Comparison of ENCODE assay signal across 9 mouse cellular contexts in the genomic region with DNA sequence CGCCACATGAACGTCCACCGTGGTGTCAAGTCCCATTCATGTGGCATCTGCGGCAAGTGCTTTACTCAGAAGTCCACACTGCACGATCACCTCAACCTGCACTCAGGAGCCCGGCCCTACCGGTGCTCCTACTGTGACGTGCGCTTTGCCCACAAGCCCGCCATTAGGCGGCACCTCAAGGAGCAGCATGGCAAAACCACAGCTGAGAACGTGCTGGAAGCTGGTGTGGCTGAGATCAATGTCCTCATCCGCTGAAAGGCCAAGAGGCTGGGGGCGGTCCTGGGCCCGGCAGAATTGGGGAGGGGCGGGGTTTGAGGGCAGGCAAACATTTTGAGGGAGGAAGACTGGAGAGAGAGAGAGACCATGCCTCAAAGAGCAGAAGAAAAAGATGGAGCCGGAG. TPM values are rescaled to one million over a fixed set of nuclear protein-coding genes. Genes with fewer than 3 reads are reported as not detected.
DNase-seq lines count a peak whose midpoint lies in the region; ATAC-seq and TF ChIP-seq lines count a peak whose summit lies in the region.
"Had no signal": no experiment of that assay in that cellular context is flagged by ENCODE, and none has a peak within 500 bp of the region (broad histone marks: within the 10 kb centered on the region; RNA-seq: fewer than 3 reads in every experiment).

No protein-coding gene starts in this region.

- no peak overlapping the region for H3K4me3 ChIP-seq in kidney, adult 2 months (ENCODE audit: insufficient read depth, low read depth, low read length)
- H3K4me3 ChIP-seq in ES-E14 (ENCODE audit: insufficient read depth in 1 of 2, low read depth in 1 of 2, low read length in 2 of 2, poor library complexity in 1 of 2, severe bottlenecking in 1 of 2) = peak overlapping the region in 1 of 2 experiments; percentile 92; a peak in 3 of 4 replicates
- peak overlapping the region; percentile 76 for H3K4me3 ChIP-seq in hindbrain, embryonic 12.5 days
- H3K4me3 ChIP-seq in midbrain, embryonic 14.5 days (replicated peaks; ENCODE audit: low read depth, low read length) = peak overlapping the region; percentile 68

- peak; percentile 19 for DNase-seq in kidney, adult 2 months
- no peak for DNase-seq in kidney, adult 18-20 months
- DNase-seq in ES-E14 (ENCODE audit: low read depth, low spot score) (no peak), MN1 (ENCODE audit: low spot score) (no peak)
- no peak for DNase-seq in midbrain, embryonic 14.5 days
- DNase-seq in adrenal gland, postnatal 36 days = no peak
- DNase-seq in frontal cortex, postnatal 10 days (ENCODE audit: low spot score in 2 of 2) = no peak

- no peaks in the 10 kb centered on the region for H3K27me3 ChIP-seq in kidney, adult 2 months (replicated peaks; ENCODE audit: control insufficient read depth, insufficient read depth, low read length)
- H3K27me3 ChIP-seq in hindbrain, embryonic 12.5 days = no peaks in the 10 kb centered on the region
- H3K27me3 ChIP-seq in midbrain, embryonic 14.5 days (ENCODE audit: control insufficient read depth, insufficient read depth, low read length) = no peaks in the 10 kb centered on the region

- H3K9me3 ChIP-seq in ES-E14 (ENCODE audit: control insufficient read depth, insufficient read depth, low read depth, low read length) = no peaks in the 10 kb centered on the region
- H3K9me3 ChIP-seq in hindbrain, embryonic 12.5 days (replicated peaks) = no peaks in the 10 kb centered on the region
- H3K9me3 ChIP-seq in midbrain, embryonic 14.5 days (ENCODE audit: control insufficient read depth, low read length) = no peaks in the 10 kb centered on the region

- in situ Hi-C loops in ES-E14 (cut with MboI; ENCODE audit: low sequenced_read_pairs in 2 of 2, unreplicated experiment in 2 of 2) = no loop called here

- TF ChIP-seq CTCF in kidney, adult 2 months (conservative IDR thresholded peaks at IDR 0.05; ENCODE audit: insufficient read depth, insufficient read length, low read depth, low read length) = no peak

- WGBS in kidney, adult 2 months = 83% methylated on average over 17 of the region's 17 CpGs
- 88% methylated on average over 17 of the region's 17 CpGs for WGBS in hindbrain, embryonic 12.5 days
- 84% methylated on average over 17 of the region's 17 CpGs for WGBS in midbrain, embryonic 14.5 days

- peak overlapping the region; percentile 98 for H3K4me2 ChIP-seq in hindbrain, embryonic 12.5 days (replicated peaks)
- H3K4me2 ChIP-seq in midbrain, embryonic 14.5 days (ENCODE audit: low read length) = peak overlapping the region; percentile 97

- H3K9ac ChIP-seq in ES-E14 (ENCODE audit: insufficient read depth, low read depth, low read length, poor library complexity, severe bottlenecking) = peak overlapping the region; percentile 31; the same call in 1 of the 2 replicates
- peak overlapping the region; percentile 19; the same call in 1 of the 2 replicates for H3K9ac ChIP-seq in hindbrain, embryonic 12.5 days
- no peak overlapping the region for H3K9ac ChIP-seq in midbrain, embryonic 14.5 days (replicated peaks; ENCODE audit: low read length)

- TF ChIP-seq POLR2A in kidney, adult 2 months (IDR thresholded peaks at IDR 0.05; ENCODE audit: low read depth, low read length) = no peak

- H3K36me3 ChIP-seq in kidney, adult 2 months (ENCODE audit: control insufficient read depth, insufficient read depth, low read length) = no peaks in the 10 kb centered on the region
- peaks cover 4% of the 10 kb centered on the region; the same call in 1 of the 2 replicates for H3K36me3 ChIP-seq in ES-E14 (ENCODE audit: control insufficient read depth, insufficient read depth, low read length, poor library complexity, severe bottlenecking)
- peaks cover 7% of the 10 kb centered on the region for H3K36me3 ChIP-seq in hindbrain, embryonic 12.5 days
- H3K36me3 ChIP-seq in midbrain, embryonic 14.5 days (ENCODE audit: control insufficient read depth, insufficient read depth, low read length) = peaks cover 11% of the 10 kb centered on the region

- ATAC-seq in hindbrain, embryonic 12.5 days (ENCODE audit: low FRiP score) = no peak
- ATAC-seq in midbrain, embryonic 14.5 days (ENCODE audit: low FRiP score, low TSS enrichment) = no peak

- H3K4me1 ChIP-seq in kidney, adult 2 months (ENCODE audit: control insufficient read depth, insufficient read depth, low read length) = no peaks in the 10 kb centered on the region; the same call in 1 of the 2 replicates
- H3K4me1 ChIP-seq in ES-E14 (ENCODE audit: control insufficient read depth in 2 of 2, insufficient read depth in 2 of 2, low read length in 2 of 2, poor library complexity in 1 of 2) = peaks cover 6 to 10% of the 10 kb centered on the region in 2 experiments
- peaks cover 48% of the 10 kb centered on the region for H3K4me1 ChIP-seq in hindbrain, embryonic 12.5 days
- peaks cover 39% of the 10 kb centered on the region for H3K4me1 ChIP-seq in midbrain, embryonic 14.5 days (ENCODE audit: control insufficient read depth, insufficient read depth, low read length)

- H3K27ac ChIP-seq in kidney, adult 2 months (ENCODE audit: insufficient read depth, low read depth, low read length) = no peak overlapping the region
- no peak overlapping the region for H3K27ac ChIP-seq in ES-E14 (ENCODE audit: insufficient read depth, low read depth, low read length, poor library complexity, severe bottlenecking)
- H3K27ac ChIP-seq in hindbrain, embryonic 12.5 days = no peak overlapping the region
- H3K27ac ChIP-seq in midbrain, embryonic 14.5 days (replicated peaks; ENCODE audit: low read depth, low read length) = no peak overlapping the region

TF ChIP-seq in ES-E14, 5 proteins besides CTCF, POLR2A, EP300 and RAD21:
- no peak for TF ChIP-seq MAFK (IDR thresholded peaks at IDR 0.05; ENCODE audit: insufficient read depth, low read depth, low read length)
- no peak for TF ChIP-seq CHD2 (IDR thresholded peaks at IDR 0.05; ENCODE audit: low read depth, low read length)
- no peak for TF ChIP-seq HCFC1 (IDR thresholded peaks at IDR 0.05; ENCODE audit: borderline replicate concordance, insufficient read depth, low read length)
- no peak for TF ChIP-seq ZNF384 (IDR thresholded peaks at IDR 0.05; ENCODE audit: low read depth, low read length)
- no peak for TF ChIP-seq ZC3H11A (IDR thresholded peaks at IDR 0.05; ENCODE audit: borderline replicate concordance, low read depth, low read length)

RNA-seq across cellular contexts. Expression of gene C2, which starts 1.7 kb away (rescaled TPM):
- 62.9 and 73.4 TPM in 2 replicates for polyA plus RNA-seq in kidney, adult 2 months (2012; rRNA removed)
- total RNA-seq in ES-E14 (2012; rRNA removed) = 5.0 TPM in 2 replicates
- 1.4 and 2.6 TPM in 2 replicates for polyA plus RNA-seq in hindbrain, embryonic 12.5 days (2016; fragmentation: Nextera tagmentation; extraction: Ambion mirVana)
- polyA plus RNA-seq in midbrain, embryonic 14.5 days (2014; fragmentation: Nextera tagmentation; extraction: Ambion mirVana) = 2.1 and 3.6 TPM in 2 replicates
- 100 to 1,000 TPM in 1 of 2 experiments, 10 to 100 TPM in 1; 85.2 to 119 TPM for total RNA-seq in adrenal gland, postnatal 36 days (2021)

RNA-seq across cellular contexts. Expression of gene Ehmt2, which starts 1.9 kb away (rescaled TPM):
- 134 and 169 TPM in 2 replicates for polyA plus RNA-seq in kidney, adult 2 months (2012; rRNA removed)
- 124 and 147 TPM in 2 replicates for total RNA-seq in ES-E14 (2012; rRNA removed)
- polyA plus RNA-seq in hindbrain, embryonic 12.5 days (2016; fragmentation: Nextera tagmentation; extraction: Ambion mirVana) = 110 and 113 TPM in 2 replicates
- polyA plus RNA-seq in midbrain, embryonic 14.5 days (2014; fragmentation: Nextera tagmentation; extraction: Ambion mirVana) = 91.6 and 97.0 TPM in 2 replicates
- total RNA-seq in adrenal gland, postnatal 36 days (2021) = 100 to 1,000 TPM; 124 to 143 TPM

RNA-seq across cellular contexts. Expression of gene Gm20547, which starts 14.5 kb away (rescaled TPM):
- polyA plus RNA-seq in kidney, adult 2 months (2012; rRNA removed) = 0.05 TPM in 1 of 2 replicates, not detected in the other
- total RNA-seq in ES-E14 (2012; rRNA removed) = 0.31 TPM in 1 of 2 replicates, not detected in the other
- 0.10 and 0.29 TPM in 2 replicates for polyA plus RNA-seq in hindbrain, embryonic 12.5 days (2016; fragmentation: Nextera tagmentation; extraction: Ambion mirVana)
- polyA plus RNA-seq in midbrain, embryonic 14.5 days (2014; fragmentation: Nextera tagmentation; extraction: Ambion mirVana) = not detected in 2 replicates
- not detected for total RNA-seq in adrenal gland, postnatal 36 days (2021)
- polyA plus RNA-seq: large intestine, adult 2 months had no signal

RNA-seq across cellular contexts. Expression of gene Zbtb12, which starts 17.1 kb away (rescaled TPM):
- 9.4 and 10.8 TPM in 2 replicates for polyA plus RNA-seq in kidney, adult 2 months (2012; rRNA removed)
- 9.4 and 11.5 TPM in 2 replicates for total RNA-seq in ES-E14 (2012; rRNA removed)
- 12.0 and 12.8 TPM in 2 replicates for polyA plus RNA-seq in hindbrain, embryonic 12.5 days (2016; fragmentation: Nextera tagmentation; extraction: Ambion mirVana)
- 3.0 and 6.8 TPM in 2 replicates for polyA plus RNA-seq in midbrain, embryonic 14.5 days (2014; fragmentation: Nextera tagmentation; extraction: Ambion mirVana)
- total RNA-seq in adrenal gland, postnatal 36 days (2021) = 10 to 100 TPM; 10.4 to 17.4 TPM

RNA-seq across cellular contexts. Expression of gene Slc44a4, which starts 17.9 kb away (rescaled TPM):
- polyA plus RNA-seq in kidney, adult 2 months (2012; rRNA removed) = 73.5 and 88.1 TPM in 2 replicates
- total RNA-seq in ES-E14 (2012; rRNA removed) = 5.5 and 8.7 TPM in 2 replicates
- polyA plus RNA-seq in hindbrain, embryonic 12.5 days (2016; fragmentation: Nextera tagmentation; extraction: Ambion mirVana) = 0.13 and 0.15 TPM in 2 replicates
- polyA plus RNA-seq in midbrain, embryonic 14.5 days (2014; fragmentation: Nextera tagmentation; extraction: Ambion mirVana) = not detected in 2 replicates
- 1 to 10 TPM in 1 of 2 experiments, under 1 TPM in 1; 0.83 to 1.7 TPM for total RNA-seq in adrenal gland, postnatal 36 days (2021)

Comparison
In these comparisons a context has a peak if more than half of its experiments do, and no peak if none do; other contexts are left out.
1. RNA of gene C2, which starts 1.7 kb away (polyA plus RNA-seq): 62.9 to 73.4 TPM in kidney, adult 2 months; 2.1 to 3.6 TPM in midbrain, embryonic 14.5 days and 1.4 to 2.6 TPM in hindbrain, embryonic 12.5 days; every median in the first group is over 10 times any median in the second.